Comparison of ENCODE assay signal across 8 mouse cellular contexts in the genomic region with DNA sequence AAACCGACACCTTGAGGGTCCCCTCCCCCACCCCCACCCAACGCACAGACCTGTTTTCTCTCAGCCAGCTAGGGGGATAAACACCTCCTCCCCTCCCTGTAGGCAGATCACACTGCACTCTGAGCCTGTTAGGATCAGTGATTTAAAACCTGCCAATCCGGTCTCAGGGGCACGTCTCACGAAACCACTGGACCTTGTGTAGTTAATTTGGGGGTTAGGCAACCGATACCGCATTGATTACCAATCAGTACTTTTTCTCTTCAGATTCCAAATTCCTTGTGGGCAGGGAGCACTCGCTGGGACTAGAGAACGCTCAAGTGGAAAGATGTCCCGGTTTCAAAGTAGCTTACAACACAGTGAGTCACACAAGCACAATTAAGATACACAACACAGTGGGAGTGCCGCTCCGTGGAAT.
DNase-seq lines count a peak whose midpoint lies in the region; ATAC-seq and TF ChIP-seq lines count a peak whose summit lies in the region.

No protein-coding gene starts in this region.

- WGBS in lung, embryonic 16.5 days: 1% methylated on average over 12 of the region's 12 CpGs
- 5% methylated on average over 12 of the region's 12 CpGs for WGBS in embryonic facial prominence, embryonic 15.5 days
- WGBS in intestine, postnatal 0 days: 5% methylated on average over 12 of the region's 12 CpGs

- no peaks in the 10 kb centered on the region for H3K9me3 ChIP-seq in lung, embryonic 16.5 days (ENCODE audit: control insufficient read depth, low read length)
- H3K9me3 ChIP-seq in embryonic facial prominence, embryonic 15.5 days (replicated peaks): no peaks in the 10 kb centered on the region
- no peaks in the 10 kb centered on the region for H3K9me3 ChIP-seq in intestine, postnatal 0 days (ENCODE audit: control insufficient read depth)

- H3K27me3 ChIP-seq in lung, embryonic 16.5 days (ENCODE audit: control insufficient read depth, insufficient read depth, low read depth, low read length): peaks cover 5% of the 10 kb centered on the region
- H3K27me3 ChIP-seq in embryonic facial prominence, embryonic 15.5 days: peaks cover 13% of the 10 kb centered on the region; the same call in 1 of the 2 replicates
- no peaks in the 10 kb centered on the region for H3K27me3 ChIP-seq in intestine, postnatal 0 days (replicated peaks; ENCODE audit: control insufficient read depth, insufficient read depth, low read length)

- no peak for ATAC-seq in lung, embryonic 16.5 days (ENCODE audit: low read depth)
- 0 out of 2 replicates have a peak, but pooled peaks have one; percentile 12 for ATAC-seq in embryonic facial prominence, embryonic 15.5 days (ENCODE audit: insufficient number of reproducible peaks, low FRiP score, low TSS enrichment, low read depth)
- peak; percentile 17; the same call in 1 of the 2 replicates for ATAC-seq in intestine, postnatal 0 days

- DNase-seq in lung, postnatal 4 days: no peak
- DNase-seq in retina, embryonic 14.5 days (ENCODE audit: low spot score): peak; percentile 50
- DNase-seq in left cerebral cortex, postnatal 36 days (ENCODE audit: low spot score in 2 of 2): no peak
- DNase-seq in gastrocnemius, postnatal 10 days: no peak
- no peak for DNase-seq in ovary, postnatal 10 days (ENCODE audit: low spot score)

- H3K27ac ChIP-seq in lung, embryonic 16.5 days (ENCODE audit: low read length): no peak overlapping the region
- H3K27ac ChIP-seq in embryonic facial prominence, embryonic 15.5 days (replicated peaks): peak overlapping the region; percentile 85
- H3K27ac ChIP-seq in intestine, postnatal 0 days (ENCODE audit: low read depth, low read length): no peak overlapping the region

- 0 out of 2 replicates have a peak, but pooled peaks have one; percentile 8 for TF ChIP-seq CTCF in intestine, postnatal 0 days (IDR thresholded peaks at IDR 0.05; ENCODE audit: low read depth)

- no peaks in the 10 kb centered on the region for H3K36me3 ChIP-seq in lung, embryonic 16.5 days (ENCODE audit: control insufficient read depth, insufficient read depth, low read length)
- no peaks in the 10 kb centered on the region for H3K36me3 ChIP-seq in embryonic facial prominence, embryonic 15.5 days
- H3K36me3 ChIP-seq in intestine, postnatal 0 days (ENCODE audit: control insufficient read depth, insufficient read depth): no peaks in the 10 kb centered on the region

- peak overlapping the region; percentile 96 for H3K4me2 ChIP-seq in lung, embryonic 16.5 days (ENCODE audit: low read depth, low read length)
- peak overlapping the region; percentile 87 for H3K4me2 ChIP-seq in embryonic facial prominence, embryonic 15.5 days (replicated peaks)
- H3K4me2 ChIP-seq in intestine, postnatal 0 days (replicated peaks; ENCODE audit: low read depth): peak overlapping the region; percentile 96

- H3K4me3 ChIP-seq in lung, embryonic 16.5 days (ENCODE audit: low read length): peak overlapping the region; percentile 82
- peak overlapping the region; percentile 73 for H3K4me3 ChIP-seq in embryonic facial prominence, embryonic 15.5 days (replicated peaks)
- H3K4me3 ChIP-seq in intestine, postnatal 0 days (ENCODE audit: low read depth, low read length): peak overlapping the region; percentile 86

- H3K9ac ChIP-seq in lung, embryonic 16.5 days (ENCODE audit: low read length): no peak overlapping the region
- no peak overlapping the region; the same call in 1 of the 2 replicates for H3K9ac ChIP-seq in embryonic facial prominence, embryonic 15.5 days
- H3K9ac ChIP-seq in intestine, postnatal 0 days (ENCODE audit: low read depth, low read length): peak overlapping the region; percentile 26; the same call in 1 of the 2 replicates

- intact Hi-C loops in left cerebral cortex, postnatal 36 days (cut with DNase I): loop anchor here (5.0 kb wide), 1 partner anchor 107 kb away; no protein-coding TSS in a partner anchor

- peaks cover 11% of the 10 kb centered on the region for H3K4me1 ChIP-seq in lung, embryonic 16.5 days (replicated peaks; ENCODE audit: control insufficient read depth, insufficient read depth, low read length)
- H3K4me1 ChIP-seq in embryonic facial prominence, embryonic 15.5 days: peaks cover 23% of the 10 kb centered on the region
- H3K4me1 ChIP-seq in intestine, postnatal 0 days (replicated peaks; ENCODE audit: control insufficient read depth, insufficient read depth, low read length): no peaks in the 10 kb centered on the region
